Mouse (Mus musculus): ENCODE data around the gene Wdr76. TPM values are rescaled to one million over a fixed set of nuclear protein-coding genes. Genes with fewer than 3 reads are reported as not detected.
"Not testable (repeated sequence)": the region's sequence is repeated elsewhere in the genome, so short reads cannot be mapped to it uniquely, and the experiment has no call there.

The Wdr76 gene
- total and polyA plus RNA-seq, 2 experiments from 2014 or later = 1.5 to 5.1 TPM

DNA sequence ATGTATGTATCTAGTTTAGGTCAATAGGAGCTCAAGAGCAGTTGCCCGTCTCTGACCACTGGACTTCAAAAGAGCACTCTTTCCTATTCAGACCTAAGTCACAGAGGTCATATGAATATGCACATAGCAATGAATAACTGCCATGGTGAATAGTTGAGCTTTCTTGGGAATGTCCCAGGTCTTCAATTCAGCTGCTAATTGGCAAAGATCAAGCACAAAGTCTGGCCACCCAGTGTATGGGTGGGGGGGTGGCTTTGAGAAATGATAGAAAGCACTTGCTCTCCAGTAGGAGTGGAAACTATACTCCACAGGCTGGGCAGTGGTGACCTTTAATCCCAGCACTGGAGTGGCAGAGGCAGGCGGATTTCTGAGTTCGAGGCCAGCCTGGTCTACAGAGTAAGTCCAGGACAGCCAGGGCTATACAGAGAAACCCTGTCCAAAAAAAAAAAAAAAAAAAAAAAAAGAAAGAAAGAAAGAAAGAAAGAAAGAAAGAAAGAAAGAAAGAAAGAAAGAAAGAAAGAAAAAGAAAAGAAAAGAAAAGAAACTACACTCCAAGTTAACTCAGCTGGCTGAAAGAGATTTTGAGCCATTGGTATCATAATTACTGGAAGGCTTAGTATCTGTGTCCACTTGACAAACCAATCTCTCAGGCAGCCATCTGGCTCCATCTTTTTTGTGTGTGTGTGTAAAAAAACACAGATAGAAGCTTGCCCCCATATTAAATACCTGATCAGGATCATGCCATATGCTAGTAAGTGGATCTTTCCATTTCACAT, 28.8 kb upstream of the Wdr76 start:
- no peak overlapping the region for H3K9ac ChIP-seq
- H3K4me2 ChIP-seq (ENCODE audit: low read depth) = no peak overlapping the region
- H3K4me3 ChIP-seq (ENCODE audit: low read depth, low read length) = no peak overlapping the region
- WGBS = 77% methylated on average over 3 of the region's 3 CpGs
- ATAC-seq = no peak
- no peaks in the 10 kb centered on the region for H3K27me3 ChIP-seq (ENCODE audit: insufficient read depth, low read length)
- H3K4me1 ChIP-seq (ENCODE audit: insufficient read depth) = no peaks in the 10 kb centered on the region
- H3K27ac ChIP-seq (ENCODE audit: low read depth, low read length) = no peak overlapping the region
- DNase-seq = no peak
- no peak for TF ChIP-seq CTCF (IDR thresholded peaks at IDR 0.05; ENCODE audit: low read depth)
- no peaks in the 10 kb centered on the region for H3K9me3 ChIP-seq (ENCODE audit: low read length)
- H3K36me3 ChIP-seq (ENCODE audit: insufficient read depth) = no peaks in the 10 kb centered on the region

DNA sequence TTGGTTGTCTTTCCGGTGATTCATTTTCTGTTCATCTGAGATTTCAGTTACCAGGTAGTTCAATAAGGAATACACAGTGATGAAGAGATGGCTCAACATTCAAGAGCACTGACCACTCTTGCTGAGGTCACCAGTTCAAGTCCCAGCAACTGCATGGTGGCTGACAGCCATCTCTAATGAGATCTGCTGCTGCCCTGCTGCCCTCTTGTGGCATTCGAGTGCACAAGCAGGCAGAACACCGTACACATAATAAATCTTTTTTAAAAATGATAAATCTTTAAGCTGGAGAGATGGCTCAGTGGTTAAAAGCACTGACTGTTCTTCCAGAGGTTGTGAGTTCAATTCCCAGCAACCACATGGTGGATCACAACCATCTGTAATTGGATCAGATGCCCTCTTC, 26.0 kb upstream of the Wdr76 start:
- no peaks in the 10 kb centered on the region for H3K9me3 ChIP-seq (ENCODE audit: low read length)
- no peaks in the 10 kb centered on the region for H3K27me3 ChIP-seq (ENCODE audit: insufficient read depth, low read length)
- no peaks in the 10 kb centered on the region for H3K36me3 ChIP-seq (ENCODE audit: insufficient read depth)
- no peak overlapping the region for H3K27ac ChIP-seq (ENCODE audit: low read depth, low read length)
- 70% methylated on average over 3 of the region's 3 CpGs for WGBS
- no peak for DNase-seq
- TF ChIP-seq CTCF (IDR thresholded peaks at IDR 0.05; ENCODE audit: low read depth) = peak; percentile 35
- no peak overlapping the region for H3K4me2 ChIP-seq (ENCODE audit: low read depth)
- H3K4me3 ChIP-seq (ENCODE audit: low read depth, low read length) = no peak overlapping the region
- no peak for ATAC-seq
- no peak overlapping the region for H3K9ac ChIP-seq
- no peaks in the 10 kb centered on the region for H3K4me1 ChIP-seq (ENCODE audit: insufficient read depth)

DNA sequence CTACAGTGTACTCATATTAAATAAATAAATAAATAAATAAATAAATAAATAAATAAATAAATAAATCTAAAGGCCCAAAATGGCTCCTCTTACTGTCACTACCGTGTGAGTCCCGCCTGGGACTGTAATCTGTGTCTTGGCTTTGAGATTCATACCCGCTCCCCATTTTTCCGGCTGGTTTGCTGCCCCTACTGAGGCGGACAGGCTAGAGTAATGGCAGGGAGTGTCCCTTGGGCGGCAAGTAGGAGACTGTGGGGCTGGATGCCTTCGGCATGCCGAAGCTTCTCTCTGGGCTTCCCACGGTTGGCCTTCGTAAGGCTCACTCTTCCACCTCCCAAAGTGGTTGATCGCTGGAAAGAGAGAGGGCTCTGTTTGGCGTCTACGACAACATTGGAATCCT, 25.6 kb upstream of the Wdr76 start:
- H3K36me3 ChIP-seq (ENCODE audit: insufficient read depth); H3K4me1 ChIP-seq (ENCODE audit: insufficient read depth); H3K27ac ChIP-seq (ENCODE audit: low read depth, low read length); H3K9me3 ChIP-seq (ENCODE audit: low read length); ATAC-seq; H3K9ac ChIP-seq; H3K4me2 ChIP-seq (ENCODE audit: low read depth); H3K27me3 ChIP-seq (ENCODE audit: insufficient read depth, low read length); DNase-seq; H3K4me3 ChIP-seq (ENCODE audit: low read depth, low read length): not testable (repeated sequence)
- 87% methylated on average over 13 of the region's 13 CpGs for WGBS

DNA sequence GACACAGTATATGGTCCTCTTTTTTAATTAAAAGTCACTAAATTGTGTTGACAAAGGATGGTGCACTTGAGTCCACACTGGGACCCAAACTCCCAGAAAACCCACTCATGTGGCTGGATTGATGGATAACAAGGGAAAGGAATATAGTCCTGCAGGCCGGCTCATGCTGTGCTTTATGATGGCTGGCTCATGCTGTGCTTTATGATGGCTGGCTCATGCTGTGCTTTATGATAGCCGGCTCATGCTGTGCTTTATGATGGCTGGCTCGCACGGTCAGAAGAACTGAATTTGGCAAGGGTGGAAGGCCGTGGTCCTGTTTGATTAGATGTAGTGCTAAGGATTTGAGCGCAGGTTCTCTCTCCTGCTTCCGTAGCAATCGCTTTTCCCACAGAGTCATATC, 22.9 kb upstream of the Wdr76 start:
- no peaks in the 10 kb centered on the region for H3K27me3 ChIP-seq (ENCODE audit: insufficient read depth, low read length)
- no peaks in the 10 kb centered on the region for H3K9me3 ChIP-seq (ENCODE audit: low read length)
- H3K36me3 ChIP-seq (ENCODE audit: insufficient read depth) = no peaks in the 10 kb centered on the region
- ATAC-seq (no peak), DNase-seq (no peak)
- no peak overlapping the region for H3K4me3 ChIP-seq (ENCODE audit: low read depth, low read length)
- no peak overlapping the region for H3K27ac ChIP-seq (ENCODE audit: low read depth, low read length)
- H3K9ac ChIP-seq = no peak overlapping the region
- TF ChIP-seq CTCF (IDR thresholded peaks at IDR 0.05; ENCODE audit: low read depth) = no peak
- H3K4me1 ChIP-seq (ENCODE audit: insufficient read depth) = no peaks in the 10 kb centered on the region
- H3K4me2 ChIP-seq (ENCODE audit: low read depth) = no peak overlapping the region
- 30% methylated on average over 8 of the region's 8 CpGs for WGBS

DNA sequence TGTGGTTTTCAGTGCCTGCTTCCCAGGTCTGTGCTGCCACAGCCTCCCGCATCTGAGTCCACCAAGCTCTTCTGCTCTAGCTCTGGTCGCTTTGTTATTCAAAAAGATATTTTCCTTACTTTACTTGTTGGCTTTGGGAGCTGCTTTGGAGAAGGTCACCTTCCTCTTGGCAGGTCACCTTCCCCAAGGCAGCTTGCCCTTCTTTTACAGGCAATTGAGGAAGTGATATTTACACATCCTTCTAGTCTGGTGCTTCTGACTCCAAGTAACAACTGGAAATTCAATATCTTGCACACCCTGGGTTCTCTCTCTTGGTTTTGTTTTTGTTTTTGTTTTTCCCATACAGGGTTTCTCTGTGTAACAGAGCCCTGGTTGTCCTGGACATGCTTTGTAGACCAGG, 22.1 kb upstream of the Wdr76 start:
- 100% methylated on average over 1 of the region's 2 CpGs for WGBS
- ATAC-seq, DNase-seq: not testable (repeated sequence)

GRCm38 (mm10) chr2:121501550-121501949, 5.0 kb upstream of the Wdr76 start:
- not testable (repeated sequence) for H3K36me3 ChIP-seq (ENCODE audit: insufficient read depth); H3K4me3 ChIP-seq (ENCODE audit: low read depth, low read length); H3K9ac ChIP-seq; DNase-seq; H3K27ac ChIP-seq (ENCODE audit: low read depth, low read length); H3K4me2 ChIP-seq (ENCODE audit: low read depth); H3K9me3 ChIP-seq (ENCODE audit: low read length); H3K27me3 ChIP-seq (ENCODE audit: insufficient read depth, low read length); H3K4me1 ChIP-seq (ENCODE audit: insufficient read depth)
- WGBS = 100% methylated on average over 2 of the region's 6 CpGs
- 0 out of 2 replicates have a peak, but pooled peaks have one; percentile 36 for ATAC-seq

More for the DNA sequence above, 22.1 kb upstream of the Wdr76 start:
- H3K9me3 ChIP-seq (ENCODE audit: low read length); H3K27ac ChIP-seq (ENCODE audit: low read depth, low read length); H3K4me1 ChIP-seq (ENCODE audit: insufficient read depth); H3K9ac ChIP-seq; H3K4me3 ChIP-seq (ENCODE audit: low read depth, low read length); H3K36me3 ChIP-seq (ENCODE audit: insufficient read depth); H3K27me3 ChIP-seq (ENCODE audit: insufficient read depth, low read length); H3K4me2 ChIP-seq (ENCODE audit: low read depth): not testable (repeated sequence)

DNA sequence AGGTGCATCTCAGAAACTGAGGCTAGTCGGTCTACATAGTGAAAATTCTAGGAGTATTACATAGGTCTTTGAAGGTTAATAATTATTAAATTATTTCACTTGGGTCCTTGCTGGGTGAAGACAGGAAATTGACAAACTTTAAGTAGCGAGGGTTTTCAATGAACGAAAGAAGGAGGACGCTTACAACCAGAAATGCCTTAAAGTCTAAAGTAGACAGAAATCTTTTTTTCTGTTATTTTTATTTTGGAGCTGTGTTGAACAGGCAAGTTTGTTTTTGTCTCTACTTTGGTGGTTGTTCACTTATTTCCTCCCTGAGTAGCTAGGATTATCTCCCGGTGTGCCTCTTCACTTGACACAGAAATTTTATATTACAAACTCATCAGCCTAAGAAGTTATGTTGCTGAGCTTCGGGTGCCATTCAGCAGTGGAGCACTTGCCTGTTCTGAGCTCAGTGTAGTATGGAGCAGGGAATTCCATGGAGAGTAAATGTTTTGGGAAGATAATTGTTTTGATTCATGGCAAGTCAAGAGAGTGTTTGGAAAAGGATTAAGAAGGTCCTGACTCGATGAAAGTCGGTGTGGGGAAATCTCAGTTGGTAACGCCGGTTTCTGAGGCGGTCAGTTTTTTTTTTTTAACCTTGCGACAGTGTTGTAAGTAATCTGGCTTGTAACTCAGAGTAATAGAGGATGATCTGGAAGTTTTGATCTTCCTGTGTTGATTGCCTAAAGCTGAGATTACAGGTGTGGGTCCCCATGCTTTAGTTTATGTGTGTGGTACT, 839 bp downstream of the Wdr76 start:
- H3K4me1 ChIP-seq (ENCODE audit: insufficient read depth) = no peaks in the 10 kb centered on the region; the same call in 1 of the 2 replicates
- H3K9me3 ChIP-seq (ENCODE audit: low read length) = no peaks in the 10 kb centered on the region
- WGBS = 13% methylated on average over 12 of the region's 12 CpGs
- no peak for ATAC-seq
- peak overlapping the region; percentile 56 for H3K4me2 ChIP-seq (ENCODE audit: low read depth)
- DNase-seq = no peak
- H3K4me3 ChIP-seq (ENCODE audit: low read depth, low read length) = peak overlapping the region; percentile 51
- no peak for TF ChIP-seq CTCF (IDR thresholded peaks at IDR 0.05; ENCODE audit: low read depth)
- no peaks in the 10 kb centered on the region for H3K27me3 ChIP-seq (ENCODE audit: insufficient read depth, low read length)
- H3K27ac ChIP-seq (ENCODE audit: low read depth, low read length) = no peak overlapping the region
- no peaks in the 10 kb centered on the region for H3K36me3 ChIP-seq (ENCODE audit: insufficient read depth)
- peak overlapping the region; percentile 62; the same call in 1 of the 2 replicates for H3K9ac ChIP-seq

Data from forebrain, postnatal 0 days (tissue).